Mouse (Mus musculus) heart, adult 9 months (tissue): ENCODE measurements around the gene Amn.
A peak's percentile ranks its signal among the peaks of the same experiment; 100 is the strongest.

Experiments used
- DNase-seq, 2 experiments: peaks; one replicate each; pipeline ENCODE4 v3.0.0; 2022; ENCODE audit warnings: low spot score in 2 of 2

Amn gene

GRCm38 (mm10) chr12:111270629-111271277 is at the start of gene Amn:
Gene Amn (plus strand): TSS chr12:111271095.
- no peak for DNase-seq

GRCm38 (mm10) chr12:111225197-111225780 is 45.6 kb upstream of the Amn start:
- no peak for DNase-seq

- no peak for DNase-seq
Observed at GRCm38 (mm10) chr12:111227410-111227809, 43.5 kb upstream of the Amn start.

GRCm38 (mm10) chr12:111228488-111228887 is 42.4 kb upstream of the Amn start:
- DNase-seq: no peak

- DNase-seq: no peak
Observed at GRCm38 (mm10) chr12:111230793-111231192, 40.1 kb upstream of the Amn start.

GRCm38 (mm10) chr12:111233798-111234197 is 37.1 kb upstream of the Amn start:
- no peak for DNase-seq

GRCm38 (mm10) chr12:111234383-111234782 is 36.5 kb upstream of the Amn start:
- peak; percentile 6 to 23 for DNase-seq

- DNase-seq: no peak
Observed at GRCm38 (mm10) chr12:111235631-111236030, 35.3 kb upstream of the Amn start.

GRCm38 (mm10) chr12:111237611-111238188 is 33.2 kb upstream of the Amn start:
- DNase-seq: no peak

- no peak for DNase-seq
Observed at GRCm38 (mm10) chr12:111238345-111238744, 32.5 kb upstream of the Amn start.

GRCm38 (mm10) chr12:111238778-111239177 is 32.1 kb upstream of the Amn start:
- DNase-seq: no peak

GRCm38 (mm10) chr12:111239930-111240329 is 31.0 kb upstream of the Amn start:
- DNase-seq: no peak

- no peak for DNase-seq
Observed at GRCm38 (mm10) chr12:111241916-111242315, 29.0 kb upstream of the Amn start.

- DNase-seq: no peak
Observed at GRCm38 (mm10) chr12:111242346-111242745, 28.5 kb upstream of the Amn start.

- DNase-seq: no peak
Observed at GRCm38 (mm10) chr12:111243733-111244132, 27.2 kb upstream of the Amn start.

GRCm38 (mm10) chr12:111245070-111245469 is 25.8 kb upstream of the Amn start:
- no peak for DNase-seq

- DNase-seq: no peak
Observed at GRCm38 (mm10) chr12:111246808-111247464, 24.0 kb upstream of the Amn start.

GRCm38 (mm10) chr12:111249095-111249494 is 21.8 kb upstream of the Amn start:
- DNase-seq: no peak

GRCm38 (mm10) chr12:111250116-111250515 is 20.8 kb upstream of the Amn start:
- no peak for DNase-seq

- no peak for DNase-seq
Observed at GRCm38 (mm10) chr12:111251227-111251626, 19.7 kb upstream of the Amn start.

GRCm38 (mm10) chr12:111263650-111264049 is 7.2 kb upstream of the Amn start:
- DNase-seq: no peak

GRCm38 (mm10) chr12:111265212-111265611 is 5.7 kb upstream of the Amn start:
- no peak for DNase-seq

GRCm38 (mm10) chr12:111266592-111266991 is 4.3 kb upstream of the Amn start:
- no peak for DNase-seq
